Mouse (Mus musculus) urinary bladder, postnatal 4 days (tissue): ENCODE data around the gene Sprr2f.

Experiments
- DNase-seq, 2 experiments: peaks; one replicate each; pipeline ENCODE4 v3.0.0; 2021 to 2022; ENCODE audit warnings: low spot score in 2 of 2

The Sprr2f gene

GRCm38 (mm10) chr3:92364887-92365286, at the start of gene Sprr2f:
TSS of gene Sprr2f (plus strand) at chr3:92365187.
- DNase-seq = no peak

- no peak for DNase-seq
Observed at GRCm38 (mm10) chr3:92316320-92316719, 48.7 kb upstream of the Sprr2f start, which contains the start of gene Sprr2b. TSS of gene Sprr2b (plus strand) at chr3:92316620.

- DNase-seq = no peak
Observed at GRCm38 (mm10) chr3:92317384-92317783, 47.6 kb upstream of the Sprr2f start.

GRCm38 (mm10) chr3:92336278-92336677, 28.7 kb upstream of the Sprr2f start:
- no peak for DNase-seq

GRCm38 (mm10) chr3:92338840-92339239, 26.1 kb upstream of the Sprr2f start, which contains the start of gene Sprr2d:
TSS of gene Sprr2d (plus strand) at chr3:92339140.
- no peak for DNase-seq

GRCm38 (mm10) chr3:92351843-92352242, 13.1 kb upstream of the Sprr2f start, which contains the start of gene Sprr2e:
TSS of gene Sprr2e (plus strand) at chr3:92352143.
- DNase-seq = no peak

- DNase-seq = no peak
Observed at GRCm38 (mm10) chr3:92361619-92362018, 3.4 kb upstream of the Sprr2f start.

- no peak for DNase-seq
Observed at GRCm38 (mm10) chr3:92373613-92374012, 8.6 kb downstream of the Sprr2f start.

GRCm38 (mm10) chr3:92385385-92385784, 20.4 kb downstream of the Sprr2f start, which contains the start of gene Sprr2h:
TSS of gene Sprr2h (plus strand) at chr3:92385685.
- no peak for DNase-seq

GRCm38 (mm10) chr3:92394301-92394700, 29.3 kb downstream of the Sprr2f start:
- DNase-seq = no peak

- no peak for DNase-seq
Observed at GRCm38 (mm10) chr3:92407691-92408090, 42.7 kb downstream of the Sprr2f start, which contains the start of gene Sprr2i. TSS of gene Sprr2i (plus strand) at chr3:92407991.
